Comparison of ENCODE assay signal across 9 mouse cellular contexts in genomic region chr11:58331149-58331495, GRCm38 (mm10). TPM values are rescaled to one million over a fixed set of nuclear protein-coding genes. Genes with fewer than 3 reads are reported as not detected.
DNase-seq lines count a peak whose midpoint lies in the region; ATAC-seq and TF ChIP-seq lines count a peak whose summit lies in the region.
"Had no signal": no experiment of that assay in that cellular context is flagged by ENCODE, and none has a peak within 500 bp of the region (broad histone marks: within the 10 kb centered on the region; RNA-seq: fewer than 3 reads in every experiment).

No protein-coding gene starts in this region.

- H3K9ac ChIP-seq in heart, embryonic 12.5 days: peak overlapping the region; percentile 95
- peak overlapping the region; percentile 82 for H3K9ac ChIP-seq in ES-E14 (ENCODE audit: insufficient read depth, low read depth, low read length, poor library complexity, severe bottlenecking)
- H3K9ac ChIP-seq in forebrain, embryonic 12.5 days: peak overlapping the region; percentile 86
- peak overlapping the region; percentile 91 for H3K9ac ChIP-seq in liver, embryonic 16.5 days (ENCODE audit: low read depth, low read length)

- peaks cover 36% of the 10 kb centered on the region for H3K36me3 ChIP-seq in heart, embryonic 12.5 days
- peaks cover 4% of the 10 kb centered on the region; the same call in 1 of the 2 replicates for H3K36me3 ChIP-seq in ES-E14 (ENCODE audit: control insufficient read depth, insufficient read depth, low read length, poor library complexity, severe bottlenecking)
- H3K36me3 ChIP-seq in forebrain, embryonic 12.5 days (replicated peaks): peaks cover 35% of the 10 kb centered on the region
- H3K36me3 ChIP-seq in liver, embryonic 16.5 days (ENCODE audit: control insufficient read depth, insufficient read depth): peaks cover 18% of the 10 kb centered on the region

- H3K4me2 ChIP-seq in heart, embryonic 12.5 days: peak overlapping the region; percentile 90
- peak overlapping the region; percentile 83 for H3K4me2 ChIP-seq in forebrain, embryonic 12.5 days
- H3K4me2 ChIP-seq in liver, embryonic 16.5 days (ENCODE audit: low read depth, low read length): peak overlapping the region; percentile 90

- 12% methylated on average over 10 of the region's 10 CpGs for WGBS in heart, embryonic 12.5 days
- WGBS in forebrain, embryonic 12.5 days: 20% methylated on average over 10 of the region's 10 CpGs
- WGBS in liver, embryonic 16.5 days (ENCODE audit: insufficient replicate concordance): 14% methylated on average over 10 of the region's 10 CpGs

- peak overlapping the region; percentile 90 for H3K4me3 ChIP-seq in heart, embryonic 12.5 days
- H3K4me3 ChIP-seq in ES-E14 (ENCODE audit: insufficient read depth in 1 of 2, low read depth in 1 of 2, low read length in 2 of 2, poor library complexity in 1 of 2, severe bottlenecking in 1 of 2): peak overlapping the region; percentile 86 to 98
- peak overlapping the region; percentile 89 for H3K4me3 ChIP-seq in forebrain, embryonic 12.5 days (replicated peaks)
- H3K4me3 ChIP-seq in liver, embryonic 16.5 days (ENCODE audit: low read depth, low read length): peak overlapping the region; percentile 93

- no peaks in the 10 kb centered on the region for H3K27me3 ChIP-seq in heart, embryonic 12.5 days (replicated peaks)
- H3K27me3 ChIP-seq in forebrain, embryonic 12.5 days: no peaks in the 10 kb centered on the region
- no peaks in the 10 kb centered on the region for H3K27me3 ChIP-seq in liver, embryonic 16.5 days (ENCODE audit: control insufficient read depth, insufficient read depth, low read depth, low read length)

- DNase-seq in heart, adult 11 months: no peak
- no peak for DNase-seq in ES-E14 (ENCODE audit: low read depth, low spot score)
- DNase-seq in adrenal gland, postnatal 14 days: no peak
- DNase-seq in layer of hippocampus, postnatal 10 days (ENCODE audit: low spot score in 2 of 2): no peak
- DNase-seq in adrenal gland, postnatal 4 days (ENCODE audit: low spot score in 2 of 2): no peak

- peaks cover 49% of the 10 kb centered on the region for H3K4me1 ChIP-seq in heart, embryonic 12.5 days (replicated peaks)
- H3K4me1 ChIP-seq in ES-E14 (ENCODE audit: control insufficient read depth in 2 of 2, insufficient read depth in 2 of 2, low read length in 2 of 2, poor library complexity in 1 of 2): peaks cover 0 to 4% of the 10 kb centered on the region in 2 experiments; a peak in 1 of 4 replicates
- peaks cover 39% of the 10 kb centered on the region for H3K4me1 ChIP-seq in forebrain, embryonic 12.5 days
- peaks cover 34% of the 10 kb centered on the region for H3K4me1 ChIP-seq in liver, embryonic 16.5 days (ENCODE audit: control insufficient read depth, low read depth, low read length)

- in situ Hi-C loops in ES-E14 (cut with MboI; ENCODE audit: low sequenced_read_pairs in 2 of 2, unreplicated experiment in 2 of 2): no loop called here

- H3K27ac ChIP-seq in heart, embryonic 12.5 days (ENCODE audit: poor library complexity, severe bottlenecking): peak overlapping the region; percentile 69; the same call in 1 of the 2 replicates
- H3K27ac ChIP-seq in ES-E14 (ENCODE audit: insufficient read depth, low read depth, low read length, poor library complexity, severe bottlenecking): no peak overlapping the region
- no peak overlapping the region for H3K27ac ChIP-seq in forebrain, embryonic 12.5 days
- peak overlapping the region; percentile 91 for H3K27ac ChIP-seq in liver, embryonic 16.5 days (ENCODE audit: low read length)

- ATAC-seq in heart, embryonic 12.5 days (ENCODE audit: insufficient number of reproducible peaks, low FRiP score): no peak
- ATAC-seq in forebrain, embryonic 12.5 days (ENCODE audit: low FRiP score): 0 out of 2 replicates have a peak, but pooled peaks have one; percentile 19
- ATAC-seq in liver, embryonic 16.5 days (ENCODE audit: low read depth): no peak

- no peaks in the 10 kb centered on the region for H3K9me3 ChIP-seq in heart, embryonic 12.5 days (replicated peaks)
- no peaks in the 10 kb centered on the region for H3K9me3 ChIP-seq in ES-E14 (ENCODE audit: control insufficient read depth, insufficient read depth, low read depth, low read length)
- no peaks in the 10 kb centered on the region for H3K9me3 ChIP-seq in forebrain, embryonic 12.5 days
- H3K9me3 ChIP-seq in liver, embryonic 16.5 days (replicated peaks; ENCODE audit: control insufficient read depth, low read length): peaks cover 3% of the 10 kb centered on the region; the same call in 1 of the 2 replicates

TF ChIP-seq in ES-E14, 5 proteins besides CTCF, POLR2A, EP300 and RAD21:
- TF ChIP-seq ZNF384 (IDR thresholded peaks at IDR 0.05; ENCODE audit: low read depth, low read length): no peak
- no peak for TF ChIP-seq CHD2 (IDR thresholded peaks at IDR 0.05; ENCODE audit: low read depth, low read length)
- no peak for TF ChIP-seq HCFC1 (IDR thresholded peaks at IDR 0.05; ENCODE audit: borderline replicate concordance, insufficient read depth, low read length)
- no peak for TF ChIP-seq ZC3H11A (IDR thresholded peaks at IDR 0.05; ENCODE audit: borderline replicate concordance, low read depth, low read length)
- TF ChIP-seq MAFK (IDR thresholded peaks at IDR 0.05; ENCODE audit: insufficient read depth, low read depth, low read length): no peak

RNA-seq across cellular contexts. Expression of gene Sh3bp5l, which starts 0.6 kb away (rescaled TPM):
- polyA plus RNA-seq in heart, embryonic 12.5 days (2016; fragmentation: Nextera tagmentation; extraction: Ambion mirVana): 26.6 and 27.8 TPM in 2 replicates
- total RNA-seq in ES-E14 (2012; rRNA removed): 26.9 and 28.9 TPM in 2 replicates
- polyA plus RNA-seq in forebrain, embryonic 12.5 days (2016; fragmentation: Nextera tagmentation; extraction: Ambion mirVana): 45.2 and 51.0 TPM in 2 replicates
- 16.8 and 17.0 TPM in 2 replicates for polyA plus RNA-seq in liver, embryonic 16.5 days (2015; fragmentation: Nextera tagmentation; extraction: Ambion mirVana)
- 38.5 and 47.5 TPM in 2 replicates for total RNA-seq in adrenal gland, postnatal 14 days (2021)
- total RNA-seq in layer of hippocampus, postnatal 10 days (2021): 10 to 100 TPM; 59.5 to 64.3 TPM
- 10 to 100 TPM; 47.4 to 54.1 TPM for total RNA-seq in adrenal gland, postnatal 4 days (2021)

RNA-seq across cellular contexts. Expression of gene Zfp672, which starts 1.0 kb away (rescaled TPM):
- polyA plus RNA-seq in heart, embryonic 12.5 days (2016; fragmentation: Nextera tagmentation; extraction: Ambion mirVana): 32.4 and 33.6 TPM in 2 replicates
- 9.5 and 11.7 TPM in 2 replicates for total RNA-seq in ES-E14 (2012; rRNA removed)
- 37.7 and 40.4 TPM in 2 replicates for polyA plus RNA-seq in forebrain, embryonic 12.5 days (2016; fragmentation: Nextera tagmentation; extraction: Ambion mirVana)
- 33.8 and 36.6 TPM in 2 replicates for polyA plus RNA-seq in liver, embryonic 16.5 days (2015; fragmentation: Nextera tagmentation; extraction: Ambion mirVana)
- 56.7 and 59.3 TPM in 2 replicates for total RNA-seq in adrenal gland, postnatal 14 days (2021)
- 10 to 100 TPM; 43.0 to 51.1 TPM for total RNA-seq in layer of hippocampus, postnatal 10 days (2021)
- 10 to 100 TPM; 45.8 to 49.7 TPM for total RNA-seq in adrenal gland, postnatal 4 days (2021)

RNA-seq across cellular contexts. Expression of gene Zfp692, which starts 24.3 kb away (rescaled TPM):
- polyA plus RNA-seq in heart, embryonic 12.5 days (2016; fragmentation: Nextera tagmentation; extraction: Ambion mirVana): 14.9 and 15.5 TPM in 2 replicates
- 28.0 and 43.2 TPM in 2 replicates for total RNA-seq in ES-E14 (2012; rRNA removed)
- polyA plus RNA-seq in forebrain, embryonic 12.5 days (2016; fragmentation: Nextera tagmentation; extraction: Ambion mirVana): 29.3 and 30.1 TPM in 2 replicates
- polyA plus RNA-seq in liver, embryonic 16.5 days (2015; fragmentation: Nextera tagmentation; extraction: Ambion mirVana): 9.8 and 10.1 TPM in 2 replicates
- 9.1 and 9.3 TPM in 2 replicates for total RNA-seq in adrenal gland, postnatal 14 days (2021)
- total RNA-seq in layer of hippocampus, postnatal 10 days (2021): 10 to 100 TPM; 17.7 to 23.5 TPM
- 10 to 100 TPM; 13.4 to 15.0 TPM for total RNA-seq in adrenal gland, postnatal 4 days (2021)

RNA-seq across cellular contexts. Expression of gene Lypd8, which starts 47.7 kb away (rescaled TPM):
- not detected in 2 replicates for polyA plus RNA-seq in heart, embryonic 12.5 days (2016; fragmentation: Nextera tagmentation; extraction: Ambion mirVana)
- not detected in 2 replicates for total RNA-seq in ES-E14 (2012; rRNA removed)
- not detected in 2 replicates for polyA plus RNA-seq in forebrain, embryonic 12.5 days (2016; fragmentation: Nextera tagmentation; extraction: Ambion mirVana)
- 0.16 and 12.0 TPM in 2 replicates for polyA plus RNA-seq in liver, embryonic 16.5 days (2015; fragmentation: Nextera tagmentation; extraction: Ambion mirVana)
- not detected in 2 replicates for total RNA-seq in adrenal gland, postnatal 14 days (2021)
- total RNA-seq in layer of hippocampus, postnatal 10 days (2021): not detected
- total RNA-seq in adrenal gland, postnatal 4 days (2021): not detected

RNA-seq across cellular contexts. Expression of gene 4930438A08Rik, which starts 56.5 kb away (rescaled TPM):
- not detected in 2 replicates for polyA plus RNA-seq in heart, embryonic 12.5 days (2016; fragmentation: Nextera tagmentation; extraction: Ambion mirVana)
- total RNA-seq in ES-E14 (2012; rRNA removed): 0.09 TPM in 1 of 2 replicates, not detected in the other
- polyA plus RNA-seq in forebrain, embryonic 12.5 days (2016; fragmentation: Nextera tagmentation; extraction: Ambion mirVana): not detected in 2 replicates
- 2.5 and 3.2 TPM in 2 replicates for polyA plus RNA-seq in liver, embryonic 16.5 days (2015; fragmentation: Nextera tagmentation; extraction: Ambion mirVana)
- not detected in 2 replicates for total RNA-seq in adrenal gland, postnatal 14 days (2021)
- total RNA-seq in layer of hippocampus, postnatal 10 days (2021): not detected
- total RNA-seq in adrenal gland, postnatal 4 days (2021): under 1 TPM; 0.28 to 0.85 TPM
- total RNA-seq: layer of hippocampus, postnatal 36 days had no signal

Comparison
In these comparisons a context has a peak if more than half of its experiments do, and no peak if none do; other contexts are left out.
1. H3K27ac ChIP-seq: peak in heart, embryonic 12.5 days (single experiment) and liver, embryonic 16.5 days (single experiment); none in ES-E14 (single experiment) and forebrain, embryonic 12.5 days (single experiment).
2. Peak in every context shown above with its lines, with median percentiles within 50 percentile points of each other: H3K4me2 ChIP-seq, H3K4me3 ChIP-seq and H3K9ac ChIP-seq.